Comparison of ENCODE assay signal across 27 mouse cellular contexts in the genomic region with DNA sequence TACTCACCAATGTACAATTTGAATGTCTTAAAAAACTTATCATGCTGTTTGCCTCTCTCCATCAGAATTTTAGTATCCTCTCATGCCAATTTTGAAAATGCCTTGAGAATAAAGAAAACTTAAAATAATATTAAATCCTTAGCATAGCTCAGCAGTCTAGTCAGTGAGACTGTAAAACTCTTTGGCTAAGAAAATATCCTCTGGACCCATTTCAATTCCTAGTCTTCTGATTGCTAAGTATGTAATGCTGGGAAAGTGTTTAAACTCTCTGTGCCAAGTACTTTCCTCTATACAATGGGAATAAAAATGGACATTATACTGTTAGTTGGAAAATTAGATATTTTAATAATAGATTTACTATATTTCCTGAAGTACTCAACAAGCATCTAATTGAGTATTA.
A peak's percentile ranks its signal among the peaks of the same experiment; 100 is the strongest.
DNase-seq lines count a peak whose midpoint lies in the region; ATAC-seq and TF ChIP-seq lines count a peak whose summit lies in the region.
"Had no signal": no experiment of that assay in that cellular context is flagged by ENCODE, and none has a peak within 500 bp of the region (broad histone marks: within the 10 kb centered on the region; RNA-seq: fewer than 3 reads in every experiment).

No protein-coding gene starts in this region.

- no peaks in the 10 kb centered on the region for H3K27me3 ChIP-seq in limb, embryonic 14.5 days (ENCODE audit: control insufficient read depth, insufficient read depth, low read length)
- no peaks in the 10 kb centered on the region for H3K27me3 ChIP-seq in limb, embryonic 10.5 days (ENCODE audit: low read depth, poor library complexity, severe bottlenecking)
- no peaks in the 10 kb centered on the region for H3K27me3 ChIP-seq in neural tube, embryonic 15.5 days (replicated peaks)
- H3K27me3 ChIP-seq: embryonic facial prominence, embryonic 13.5 days; forebrain, embryonic 13.5 days; heart, embryonic 12.5 days; heart, embryonic 15.5 days had no signal

- no peak for TF ChIP-seq POLR2A in limb, embryonic 14.5 days (IDR thresholded peaks at IDR 0.05; ENCODE audit: borderline replicate concordance, extremely low read depth, insufficient read depth, insufficient read length)
- TF ChIP-seq POLR2A in embryonic fibroblast, embryonic 13.5 days (IDR thresholded peaks at IDR 0.05; ENCODE audit: low read depth, low read length) = no peak

- H3K4me3 ChIP-seq in limb, embryonic 14.5 days (replicated peaks; ENCODE audit: low read length) = no peak overlapping the region
- no peak overlapping the region for H3K4me3 ChIP-seq in limb, embryonic 10.5 days
- H3K4me3 ChIP-seq in embryonic fibroblast, embryonic 13.5 days (ENCODE audit: insufficient read depth, low read length) = no peak overlapping the region
- H3K4me3 ChIP-seq in neural tube, embryonic 15.5 days (replicated peaks) = no peak overlapping the region
- H3K4me3 ChIP-seq: embryonic facial prominence, embryonic 13.5 days; forebrain, embryonic 13.5 days; heart, embryonic 12.5 days; heart, embryonic 15.5 days; hindbrain, embryonic 10.5 days had no signal

- no peak overlapping the region for H3K27ac ChIP-seq in limb, embryonic 14.5 days (replicated peaks; ENCODE audit: low read depth, low read length)
- no peak overlapping the region for H3K27ac ChIP-seq in limb, embryonic 10.5 days
- H3K27ac ChIP-seq in embryonic fibroblast, embryonic 13.5 days (ENCODE audit: insufficient read depth, low read length) = peak overlapping the region; percentile 87
- H3K27ac ChIP-seq in neural tube, embryonic 15.5 days (replicated peaks) = no peak overlapping the region
- H3K27ac ChIP-seq: embryonic facial prominence, embryonic 13.5 days; forebrain, embryonic 13.5 days; heart, embryonic 15.5 days; hindbrain, embryonic 10.5 days; hindbrain, embryonic 14.5 days; hindbrain, postnatal 0 days had no signal

- H3K36me3 ChIP-seq in limb, embryonic 14.5 days (ENCODE audit: control insufficient read depth, insufficient read depth, low read length) = no peaks in the 10 kb centered on the region
- H3K36me3 ChIP-seq in limb, embryonic 10.5 days = no peaks in the 10 kb centered on the region
- no peaks in the 10 kb centered on the region for H3K36me3 ChIP-seq in neural tube, embryonic 15.5 days
- H3K36me3 ChIP-seq: embryonic facial prominence, embryonic 13.5 days; heart, embryonic 12.5 days; heart, embryonic 15.5 days; hindbrain, embryonic 10.5 days had no signal

- DNase-seq in limb, embryonic 14.5 days (ENCODE audit: low spot score) = peak; percentile 72
- DNase-seq in limb, embryonic 10.5 days (ENCODE audit: low spot score) = no peak
- peak; percentile 30 for DNase-seq in adipocyte (ENCODE audit: low spot score)
- DNase-seq in spleen, adult 12 weeks (ENCODE audit: low spot score) = no peak
- DNase-seq: adrenal gland, postnatal 10 days; adrenal gland, postnatal 36 days; cerebellum, adult 11 months; cerebellum, adult 2 months; cerebellum, adult 9-11 months; cerebellum, postnatal 25 days; gastrocnemius, postnatal 25 days; heart, adult 18-20 months; heart, postnatal 10 days; heart, postnatal 36 days had no signal

- no peaks in the 10 kb centered on the region for H3K9me3 ChIP-seq in limb, embryonic 14.5 days (ENCODE audit: control insufficient read depth, low read length)
- no peaks in the 10 kb centered on the region for H3K9me3 ChIP-seq in limb, embryonic 10.5 days (replicated peaks)
- H3K9me3 ChIP-seq in neural tube, embryonic 15.5 days (replicated peaks) = no peaks in the 10 kb centered on the region
- H3K9me3 ChIP-seq: embryonic facial prominence, embryonic 13.5 days; forebrain, embryonic 13.5 days; heart, embryonic 12.5 days; heart, embryonic 15.5 days; hindbrain, embryonic 10.5 days had no signal

- no peak for ATAC-seq in limb, embryonic 14.5 days (ENCODE audit: low FRiP score, low read depth)
- ATAC-seq in neural tube, embryonic 15.5 days (ENCODE audit: low FRiP score) = no peak
- ATAC-seq: activated CD4-positive, CD25-positive, alpha-beta regulatory T cell, adult 4 months; CD4-positive, CD25-positive, alpha-beta regulatory T cell, adult 4 months; forebrain, embryonic 13.5 days; forebrain, embryonic 16.5 days; hindbrain, postnatal 0 days; intestine, postnatal 0 days had no signal

- no peak for TF ChIP-seq CTCF in embryonic fibroblast, embryonic 13.5 days (IDR thresholded peaks at IDR 0.05; ENCODE audit: borderline replicate concordance, insufficient read depth, low read length)

- H3K4me2 ChIP-seq in limb, embryonic 14.5 days (replicated peaks; ENCODE audit: low read depth, low read length, severe bottlenecking) = no peak overlapping the region
- no peak overlapping the region for H3K4me2 ChIP-seq in neural tube, embryonic 15.5 days
- H3K4me2 ChIP-seq: embryonic facial prominence, embryonic 13.5 days; forebrain, embryonic 13.5 days; heart, embryonic 12.5 days; heart, embryonic 15.5 days; hindbrain, embryonic 14.5 days had no signal

- H3K4me1 ChIP-seq in limb, embryonic 14.5 days (ENCODE audit: control insufficient read depth, insufficient read depth, low read length) = no peaks in the 10 kb centered on the region
- no peaks in the 10 kb centered on the region for H3K4me1 ChIP-seq in limb, embryonic 10.5 days
- no peaks in the 10 kb centered on the region for H3K4me1 ChIP-seq in embryonic fibroblast, embryonic 13.5 days (ENCODE audit: control insufficient read depth, insufficient read depth, low read length)
- no peaks in the 10 kb centered on the region for H3K4me1 ChIP-seq in neural tube, embryonic 15.5 days
- H3K4me1 ChIP-seq: embryonic facial prominence, embryonic 13.5 days; forebrain, embryonic 13.5 days; heart, embryonic 12.5 days; heart, embryonic 15.5 days; hindbrain, embryonic 10.5 days had no signal

- H3K9ac ChIP-seq in limb, embryonic 14.5 days (ENCODE audit: low read depth, low read length, severe bottlenecking) = no peak overlapping the region
- no peak overlapping the region for H3K9ac ChIP-seq in neural tube, embryonic 15.5 days (replicated peaks)
- H3K9ac ChIP-seq: embryonic facial prominence, embryonic 13.5 days; forebrain, embryonic 13.5 days; heart, embryonic 12.5 days; heart, embryonic 15.5 days; hindbrain, embryonic 14.5 days had no signal

Comparison
In these comparisons a context has a peak if more than half of its experiments do, and no peak if none do; other contexts are left out.
1. DNase-seq: peak in limb, embryonic 14.5 days (single experiment) and adipocyte (single experiment); none in limb, embryonic 10.5 days (single experiment) and spleen, adult 12 weeks (single experiment).